Mouse (Mus musculus): ENCODE measurements around the gene Csnk1e.

DNA sequence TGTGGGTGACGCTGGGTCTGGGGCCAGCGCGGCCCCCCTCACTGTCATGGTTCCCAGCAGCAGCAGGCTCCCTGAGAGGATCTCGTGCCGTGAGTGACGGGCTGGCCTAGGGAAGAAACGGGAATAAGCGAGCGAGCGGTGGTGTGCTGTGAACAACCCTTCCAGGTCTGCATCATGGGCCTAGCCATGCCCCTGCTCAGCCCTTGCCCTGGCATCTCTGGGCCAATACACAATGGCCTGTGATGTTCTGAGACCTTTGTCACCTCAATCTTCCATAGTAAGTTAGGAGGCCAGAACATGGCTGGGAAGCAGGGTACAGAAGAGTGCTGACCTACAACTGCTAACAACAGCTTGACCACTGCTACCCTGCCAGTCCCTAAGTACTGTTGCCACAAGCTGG, 76.8 kb downstream of the Csnk1e start:
- TF ChIP-seq TAL1 (IDR thresholded peaks at IDR 0.05; ENCODE audit: low read length) (no peak), GATA1 (IDR thresholded peaks at IDR 0.05; ENCODE audit: low read length) (no peak)

All from erythroblast, embryonic 14.5 days (primary cell).